Mouse (Mus musculus) spleen, postnatal 14 days (tissue): ENCODE measurements at regions not wholly inside any gene's neighbourhood (a gene's known extent, or its start where the extent isn't known, plus 50 kb on each side); places are given as distances from the start of the nearest gene placed in this dataset.
A peak's percentile ranks its signal among the peaks of the same experiment; 100 is the strongest.
"Not testable (repeated sequence)": the region's sequence is repeated elsewhere in the genome, so short reads cannot be mapped to it uniquely, and the experiment has no call there.

Source experiments
- DNase-seq, 2 experiments: peaks; one replicate each; pipeline ENCODE4 v3.0.0; 2021 to 2022; ENCODE audit warnings: low spot score in 2 of 2

- peak in 1 of 2 experiments; percentile 44 for DNase-seq
Measured at GRCm38 (mm10) chr4:101366905-101367679, 52.0 kb upstream of the Ak4 start.

GRCm38 (mm10) chr4:101365299-101365698 is 53.8 kb upstream of the Ak4 start:
- no peak for DNase-seq

GRCm38 (mm10) chr4:101364716-101365115 is 54.4 kb upstream of the Ak4 start:
- no peak for DNase-seq

GRCm38 (mm10) chr4:101363231-101363630 is 55.8 kb upstream of the Ak4 start:
- not testable (repeated sequence) for DNase-seq

- DNase-seq, result no peak
Measured at GRCm38 (mm10) chr4:101361779-101362178, 57.3 kb upstream of the Ak4 start.

DNA sequence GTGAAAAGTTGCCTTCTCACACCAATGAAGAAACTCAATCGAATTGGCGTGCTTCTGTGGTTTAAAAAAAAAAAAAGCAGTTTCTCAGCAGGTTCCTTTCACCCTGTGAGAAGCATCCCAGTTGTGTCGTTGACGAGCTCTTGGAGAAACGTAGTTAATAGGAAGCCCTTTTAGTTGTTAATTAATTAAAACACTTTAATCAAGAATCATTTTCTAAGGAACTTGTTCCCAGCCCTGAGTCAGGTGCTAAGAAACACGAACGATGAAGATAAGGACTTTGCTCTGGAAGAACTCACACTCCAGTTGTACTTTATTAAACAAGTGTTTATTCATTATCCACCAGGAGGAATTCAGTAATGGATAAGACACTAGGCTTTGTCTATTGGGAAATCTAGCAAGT is 58.8 kb upstream of the Ak4 start:
- no peak for DNase-seq

DNA sequence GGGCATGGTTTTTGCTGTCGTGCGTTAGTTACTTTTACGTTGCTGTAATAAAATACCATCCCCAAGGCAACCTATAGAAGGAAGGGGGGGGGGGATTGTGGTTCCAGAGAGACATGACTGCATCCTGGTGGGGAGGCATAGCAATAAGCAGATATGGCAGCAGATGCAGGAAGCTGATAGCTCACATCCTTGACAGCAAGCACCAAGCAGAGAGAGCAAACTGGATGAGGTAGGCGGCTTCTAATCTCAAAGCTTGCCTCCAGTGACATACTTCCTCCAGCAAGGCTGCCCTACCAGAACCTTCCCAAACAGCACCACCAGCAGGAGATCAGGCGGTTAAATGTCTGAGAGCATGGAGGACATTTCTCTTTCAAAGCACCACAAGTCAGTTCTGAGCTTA is 60.0 kb upstream of the Ak4 start:
- no peak for DNase-seq

- DNase-seq, result no peak
Measured at GRCm38 (mm10) chr4:101358525-101358924, 60.6 kb upstream of the Ak4 start.

- DNase-seq, result no peak
Measured at GRCm38 (mm10) chr4:101357923-101358322, 61.2 kb upstream of the Ak4 start.

- DNase-seq, result peak; percentile 24 to 41
Measured at GRCm38 (mm10) chr4:101356954-101357891, 61.9 kb upstream of the Ak4 start.

- peak; percentile 38 to 59 for DNase-seq
Measured at GRCm38 (mm10) chr4:101356093-101356953, 62.8 kb upstream of the Ak4 start.

DNA sequence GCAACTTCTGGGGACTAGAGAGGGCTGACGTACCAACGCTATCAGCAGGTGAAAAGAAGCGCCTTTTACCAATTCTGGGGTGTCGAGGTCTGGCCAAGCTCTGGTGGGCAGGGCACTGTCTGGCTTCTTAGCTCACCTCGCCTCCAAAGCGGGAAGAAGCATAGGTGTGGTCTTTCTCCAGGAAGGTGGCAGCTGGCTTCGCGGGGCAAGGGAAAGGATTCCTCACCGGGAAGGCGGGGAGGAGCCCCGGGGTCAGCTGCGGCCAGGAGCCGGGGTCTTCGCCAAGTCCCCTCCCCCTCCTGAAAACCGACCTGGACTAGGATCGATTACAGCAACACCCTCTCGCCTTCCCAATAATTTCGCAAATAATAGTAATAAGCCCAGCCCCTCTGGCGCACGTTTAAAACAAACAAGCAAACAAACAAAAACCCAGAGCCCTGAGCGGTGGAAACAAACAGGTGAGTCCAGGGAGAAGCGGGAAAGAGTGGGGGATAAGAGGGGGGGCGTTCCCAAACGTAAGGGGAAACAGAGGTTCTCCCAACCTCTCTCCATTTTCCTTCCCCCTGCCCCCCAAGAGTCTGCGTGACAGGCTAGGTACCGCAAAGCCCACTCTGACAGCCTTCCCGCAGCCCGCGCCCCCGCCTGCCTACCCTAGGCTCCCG is 63.5 kb upstream of the Ak4 start:
- DNase-seq, result peak; percentile 7 to 13

DNA sequence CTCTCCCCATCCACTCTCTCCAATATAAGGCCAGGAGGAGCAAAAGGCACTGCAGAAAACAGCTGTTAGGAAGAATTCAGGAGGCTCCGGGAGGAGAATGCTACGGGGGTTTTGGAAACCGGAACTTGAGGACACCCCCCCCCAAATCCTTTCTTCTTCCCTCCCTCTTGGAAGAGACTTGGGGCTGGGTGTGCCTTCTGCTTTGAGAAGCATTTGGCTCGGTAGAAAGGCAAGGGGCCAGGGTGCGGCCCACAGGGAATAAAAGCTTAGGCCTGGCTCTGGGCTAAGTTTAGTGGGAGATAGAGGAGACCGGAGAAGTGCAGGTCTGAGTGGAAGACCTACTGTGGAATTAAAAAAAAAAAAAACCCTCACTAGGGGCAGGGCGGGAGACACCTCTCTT is 64.1 kb upstream of the Ak4 start:
- no peak for DNase-seq

DNA sequence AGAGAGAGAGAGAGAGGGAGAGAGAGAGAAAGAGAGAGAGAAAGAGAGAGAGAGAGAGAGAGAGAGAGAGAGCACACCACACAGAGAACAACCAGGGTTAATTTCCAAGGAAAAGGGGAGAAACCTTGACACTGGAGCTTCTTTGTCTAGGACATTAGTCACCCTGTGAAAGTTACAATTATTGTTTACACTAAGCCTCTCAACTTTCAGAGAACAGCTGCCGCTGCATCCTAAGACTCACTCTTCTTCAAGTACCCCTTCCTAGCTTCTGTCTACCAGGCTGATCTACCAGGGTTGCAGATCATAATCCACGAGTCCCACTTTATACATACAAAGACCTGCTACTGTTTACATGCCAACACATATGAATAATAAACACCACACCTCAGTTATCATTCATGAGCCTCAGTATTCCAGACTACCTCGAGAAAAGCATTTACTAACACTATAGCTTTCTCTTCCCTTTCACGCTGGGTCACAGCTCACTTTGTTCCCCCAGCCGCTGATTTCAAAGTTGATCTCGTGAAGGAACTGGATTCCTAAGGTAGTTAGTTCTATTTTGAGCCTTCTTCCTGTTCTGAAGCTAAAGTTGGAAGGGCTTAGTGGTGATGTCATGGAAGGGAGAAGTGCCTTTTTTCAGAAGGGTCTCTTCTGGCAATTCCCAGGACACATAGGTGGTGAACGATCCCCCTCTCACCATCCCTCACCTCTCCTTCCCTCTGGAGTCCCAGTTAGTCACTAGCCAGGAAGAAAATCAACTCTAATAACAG is 64.8 kb upstream of the Ak4 start:
- no peak for DNase-seq

DNA sequence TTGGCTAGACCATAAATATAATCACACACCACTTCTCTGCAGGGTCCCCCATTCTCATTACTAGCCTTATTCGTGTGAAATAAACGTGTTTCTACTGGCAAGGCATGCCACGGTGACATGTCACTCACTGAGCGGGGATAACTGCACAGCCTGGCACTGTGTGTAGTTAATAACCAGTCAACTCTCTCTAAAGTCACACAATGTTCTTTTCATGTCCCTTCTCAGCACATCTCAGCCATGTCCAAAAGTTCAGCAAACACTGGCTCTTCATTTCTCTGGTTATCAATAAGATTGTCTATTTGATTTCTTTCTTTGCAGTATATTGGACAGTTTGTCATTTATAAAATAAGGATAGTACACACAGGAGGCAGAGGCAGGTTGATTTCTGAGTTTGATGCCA is 66.9 kb upstream of the Ak4 start:
- DNase-seq, result no peak

DNA sequence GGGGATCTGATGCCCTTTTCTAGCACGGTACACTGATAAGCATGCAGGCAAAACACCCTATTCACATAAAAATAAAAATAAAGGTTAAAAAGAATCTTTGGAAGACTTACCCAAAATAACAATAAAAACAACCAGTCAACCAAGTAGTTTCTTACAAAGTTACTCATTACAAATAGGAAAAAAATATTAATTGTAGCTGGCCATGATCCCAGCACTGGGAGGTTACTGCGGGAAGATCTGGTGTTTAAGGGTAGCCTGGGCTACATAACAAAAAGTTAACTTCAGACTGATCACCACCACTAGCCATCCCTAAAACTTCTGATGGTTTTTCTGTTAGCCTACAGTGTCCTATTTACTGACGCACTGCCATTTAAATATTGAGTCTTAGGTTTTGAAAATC is 67.4 kb upstream of the Ak4 start:
- DNase-seq, result no peak

DNA sequence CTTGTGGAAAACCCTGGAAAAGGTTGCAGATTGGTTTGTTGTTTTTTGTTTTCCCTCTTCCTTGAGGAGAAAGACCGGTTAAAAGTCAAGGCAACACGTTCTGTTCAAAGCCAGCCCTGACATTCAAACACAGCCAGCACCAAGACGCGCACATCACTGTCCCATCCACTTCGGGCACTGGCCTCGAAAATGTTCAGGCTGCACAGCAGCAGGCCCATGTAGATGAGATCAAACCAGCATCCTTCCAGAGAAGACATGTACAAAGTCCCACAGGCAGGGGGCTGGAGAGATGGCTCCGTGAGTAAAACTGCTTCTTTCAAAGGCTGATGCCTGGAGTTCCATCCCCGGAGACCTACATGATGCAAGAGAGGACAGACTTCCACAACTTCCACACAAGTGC is 68.4 kb upstream of the Ak4 start:
- DNase-seq, result no peak

GRCm38 (mm10) chr4:101350222-101350621 is 68.9 kb upstream of the Ak4 start:
- DNase-seq, result no peak

GRCm38 (mm10) chr4:101349413-101349812 is 69.7 kb upstream of the Ak4 start:
- peak in 1 of 2 experiments; percentile 31 for DNase-seq

- no peak for DNase-seq
Measured at GRCm38 (mm10) chr4:101347309-101347708, 71.8 kb upstream of the Ak4 start.
